Mouse (Mus musculus) CH12.LX (cell line): ENCODE data around the gene Nhlrc1.

ENCODE experiments used
- BHLHE40 ChIP-seq: IDR thresholded peaks from 2 replicates; pipeline ENCODE4 v1.6.1; 2011; ENCODE audit warnings: mild to moderate bottlenecking, low read depth, low read length, improper control_type of control experiment
- CTCF ChIP-seq, 2 experiments: IDR thresholded peaks in 1 of 2; conservative IDR thresholded peaks in 1 of 2; 2 replicates each; pipeline ENCODE4 v1.5.1; 2011 to 2012; ENCODE audit warnings: low read depth in 2 of 2, low read length in 2 of 2, improper control_type of control experiment in 1 of 2, inconsistent platforms in 1 of 2, mild to moderate bottlenecking in 1 of 2, moderate library complexity in 1 of 2
- E2F4 ChIP-seq: IDR thresholded peaks from 2 replicates; pipeline ENCODE4 v1.6.1; 2011; ENCODE audit warnings: low read depth, low read length, improper control_type of control experiment; ENCODE audit not compliant: insufficient replicate concordance
- ELF1 ChIP-seq: IDR thresholded peaks from 2 replicates; pipeline ENCODE4 v1.6.1; 2014; ENCODE audit warnings: low read depth, mild to moderate bottlenecking, inconsistent platforms, low read length, improper control_type of control experiment
- EP300 ChIP-seq: IDR thresholded peaks from 2 replicates; pipeline ENCODE4 v1.6.1; 2011; ENCODE audit warnings: low read length, improper control_type of control experiment
- GABPA ChIP-seq: IDR thresholded peaks from 2 replicates; pipeline ENCODE4 v1.6.1; 2012; ENCODE audit warnings: low read depth, low read length, improper control_type of control experiment, inconsistent platforms; ENCODE audit not compliant: insufficient replicate concordance
- JUND ChIP-seq: conservative IDR thresholded peaks from 2 replicates; pipeline ENCODE4 v1.6.1; 2011; ENCODE audit warnings: low read depth, low read length, improper control_type of control experiment
- MYC ChIP-seq: IDR thresholded peaks from 2 replicates; pipeline ENCODE4 v1.6.1; 2011; ENCODE audit warnings: low read depth, mild to moderate bottlenecking, improper control_type of control experiment, low read length
- POLR2A ChIP-seq: IDR thresholded peaks from 2 replicates; pipeline ENCODE4 v1.6.1; 2011; ENCODE audit warnings: low read depth, mild to moderate bottlenecking, improper control_type of control experiment, low read length
- SMC3 ChIP-seq: IDR thresholded peaks from 2 replicates; pipeline ENCODE4 v1.6.1; 2011; ENCODE audit warnings: low read depth, low read length, improper control_type of control experiment
- UBTF ChIP-seq: IDR thresholded peaks from 2 replicates; pipeline ENCODE4 v1.6.1; 2012; ENCODE audit warnings: low read depth, mild to moderate bottlenecking, inconsistent platforms, low read length, improper control_type of control experiment, moderate library complexity
- USF2 ChIP-seq: conservative IDR thresholded peaks from 2 replicates; pipeline ENCODE4 v1.6.1; 2011; ENCODE audit warnings: low read depth, low read length, improper control_type of control experiment
- ZC3H11A ChIP-seq: IDR thresholded peaks from 2 replicates; pipeline ENCODE4 v1.6.1; 2012; ENCODE audit warnings: low read depth, mild to moderate bottlenecking, inconsistent platforms, low read length, improper control_type of control experiment
- ZKSCAN1 ChIP-seq: IDR thresholded peaks from 2 replicates; pipeline ENCODE4 v1.6.1; 2012; ENCODE audit warnings: low read depth, inconsistent platforms, low read length, improper control_type of control experiment, borderline replicate concordance

DNA sequence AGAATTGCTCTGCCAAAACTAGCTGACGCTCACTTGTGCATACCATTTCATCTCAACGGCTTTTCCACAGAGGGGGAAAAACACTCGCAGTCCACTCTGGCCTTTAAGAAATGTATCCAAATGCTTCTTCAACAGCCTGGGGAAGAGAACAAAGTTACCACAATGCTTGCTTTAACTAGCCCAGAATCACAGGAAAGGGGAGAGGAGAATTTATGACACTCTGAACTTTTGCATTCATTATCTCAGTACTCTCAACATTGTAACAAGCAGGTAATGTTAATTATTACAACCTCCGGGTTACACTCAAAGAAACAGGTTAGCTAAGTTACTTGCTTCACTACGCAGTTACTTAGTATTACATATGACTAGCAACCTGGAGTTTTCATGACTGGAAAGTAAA is 25.4 kb upstream of the Nhlrc1 start:
- TF ChIP-seq JUND (no peak), GABPA (no peak), EP300 (no peak), ZC3H11A (no peak), CTCF (conservative IDR thresholded peaks at IDR 0.05 in 1 of 2, IDR thresholded peaks at IDR 0.05 in 1 of 2; ENCODE audit: low read depth in 2 of 2, low read length in 2 of 2) (no peak), ELF1 (no peak), POLR2A (no peak), MYC (no peak), BHLHE40 (no peak), SMC3 (no peak), E2F4 (no peak), USF2 (no peak), UBTF (no peak), ZKSCAN1 (no peak)
